Mouse (Mus musculus) WW6 (cell line): ENCODE measurements around the gene Ubash3b.

ENCODE experiments used
- DNase-seq: peaks from one replicate; pipeline ENCODE4 v3.0.0-alpha.2; 2013; ENCODE audit warnings: low read depth, low spot score

Ubash3b gene

GRCm38 (mm10) chr9:41098065-41098464, 63.4 kb downstream of the Ubash3b start:
- no peak for DNase-seq

GRCm38 (mm10) chr9:41091993-41092392, 69.5 kb downstream of the Ubash3b start:
- DNase-seq = no peak

- DNase-seq = no peak
Measured at GRCm38 (mm10) chr9:41091187-41091586, 70.3 kb downstream of the Ubash3b start.

GRCm38 (mm10) chr9:41087831-41088383, 73.6 kb downstream of the Ubash3b start:
- DNase-seq = no peak

GRCm38 (mm10) chr9:41084191-41084901, 77.2 kb downstream of the Ubash3b start:
- DNase-seq = no peak

GRCm38 (mm10) chr9:41083386-41084055, 78.0 kb downstream of the Ubash3b start:
- DNase-seq = no peak

- DNase-seq = no peak
Measured at GRCm38 (mm10) chr9:41082891-41083290, 78.6 kb downstream of the Ubash3b start.

- no peak for DNase-seq
Measured at GRCm38 (mm10) chr9:41080877-41081276, 80.6 kb downstream of the Ubash3b start.

- no peak for DNase-seq
Measured at GRCm38 (mm10) chr9:41079428-41080155, 81.9 kb downstream of the Ubash3b start.

GRCm38 (mm10) chr9:41078198-41078597, 83.3 kb downstream of the Ubash3b start:
- DNase-seq = no peak

- no peak for DNase-seq
Measured at GRCm38 (mm10) chr9:41076150-41076549, 85.3 kb downstream of the Ubash3b start.

- no peak for DNase-seq
Measured at GRCm38 (mm10) chr9:41075528-41075927, 86.0 kb downstream of the Ubash3b start.

- no peak for DNase-seq
Measured at GRCm38 (mm10) chr9:41073196-41074009, 88.1 kb downstream of the Ubash3b start.

- DNase-seq = no peak
Measured at GRCm38 (mm10) chr9:41072786-41073185, 88.7 kb downstream of the Ubash3b start.

- DNase-seq = no peak
Measured at GRCm38 (mm10) chr9:41071906-41072511, 89.5 kb downstream of the Ubash3b start.

- DNase-seq = no peak
Measured at GRCm38 (mm10) chr9:41070761-41071181, 90.7 kb downstream of the Ubash3b start.

- no peak for DNase-seq
Measured at GRCm38 (mm10) chr9:41069509-41069908, 92.0 kb downstream of the Ubash3b start.

GRCm38 (mm10) chr9:41061446-41061845, 100.1 kb downstream of the Ubash3b start:
- no peak for DNase-seq

- no peak for DNase-seq
Measured at GRCm38 (mm10) chr9:41060617-41061016, 100.9 kb downstream of the Ubash3b start.

- no peak for DNase-seq
Measured at GRCm38 (mm10) chr9:41058765-41059535, 102.5 kb downstream of the Ubash3b start.
